Mouse (Mus musculus) CD4-positive naive resting alpha-beta T cell, adult 57 days (primary cell): ENCODE measurements around the gene Fut4. TPM values are rescaled to one million over a fixed set of nuclear protein-coding genes. Genes with fewer than 3 reads are reported as not detected.

Experiments used
- total RNA-seq: library from RNA; stranded (reverse); gene quantifications from one replicate; pipeline ENCODE4 v1.2.4, GENCODE M21; 2023

Gene Fut4
- total RNA-seq: 0.18 TPM

DNA sequence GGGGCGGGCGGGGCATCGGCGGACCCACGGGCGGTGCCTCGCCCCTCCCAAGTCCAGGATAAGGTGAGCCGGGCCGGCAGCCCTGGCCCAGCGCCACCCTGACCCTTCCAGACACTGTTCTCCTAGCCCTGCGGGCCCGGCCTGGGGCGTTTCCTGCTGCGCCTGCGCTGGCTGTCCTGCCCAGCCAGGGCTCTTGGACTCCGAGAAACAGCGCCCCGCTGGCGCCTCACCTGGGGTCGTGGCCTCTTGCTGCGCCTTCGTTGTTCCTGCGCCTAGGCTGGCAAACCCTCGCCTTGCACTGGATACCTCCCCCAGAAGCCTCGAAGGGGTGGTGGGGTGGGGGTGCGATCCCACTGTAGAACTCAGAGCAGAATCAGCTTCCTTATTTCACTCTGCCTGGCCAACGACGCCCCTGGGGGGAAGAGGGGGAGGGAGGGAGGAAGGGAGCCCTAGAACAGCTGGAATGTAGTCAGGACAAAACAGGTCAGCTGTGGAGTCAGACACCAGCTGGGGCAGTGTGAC lies at the start of gene Fut4:
Gene Fut4 (minus strand): TSS at position 393 of the 522 bp plus-strand sequence.

DNA sequence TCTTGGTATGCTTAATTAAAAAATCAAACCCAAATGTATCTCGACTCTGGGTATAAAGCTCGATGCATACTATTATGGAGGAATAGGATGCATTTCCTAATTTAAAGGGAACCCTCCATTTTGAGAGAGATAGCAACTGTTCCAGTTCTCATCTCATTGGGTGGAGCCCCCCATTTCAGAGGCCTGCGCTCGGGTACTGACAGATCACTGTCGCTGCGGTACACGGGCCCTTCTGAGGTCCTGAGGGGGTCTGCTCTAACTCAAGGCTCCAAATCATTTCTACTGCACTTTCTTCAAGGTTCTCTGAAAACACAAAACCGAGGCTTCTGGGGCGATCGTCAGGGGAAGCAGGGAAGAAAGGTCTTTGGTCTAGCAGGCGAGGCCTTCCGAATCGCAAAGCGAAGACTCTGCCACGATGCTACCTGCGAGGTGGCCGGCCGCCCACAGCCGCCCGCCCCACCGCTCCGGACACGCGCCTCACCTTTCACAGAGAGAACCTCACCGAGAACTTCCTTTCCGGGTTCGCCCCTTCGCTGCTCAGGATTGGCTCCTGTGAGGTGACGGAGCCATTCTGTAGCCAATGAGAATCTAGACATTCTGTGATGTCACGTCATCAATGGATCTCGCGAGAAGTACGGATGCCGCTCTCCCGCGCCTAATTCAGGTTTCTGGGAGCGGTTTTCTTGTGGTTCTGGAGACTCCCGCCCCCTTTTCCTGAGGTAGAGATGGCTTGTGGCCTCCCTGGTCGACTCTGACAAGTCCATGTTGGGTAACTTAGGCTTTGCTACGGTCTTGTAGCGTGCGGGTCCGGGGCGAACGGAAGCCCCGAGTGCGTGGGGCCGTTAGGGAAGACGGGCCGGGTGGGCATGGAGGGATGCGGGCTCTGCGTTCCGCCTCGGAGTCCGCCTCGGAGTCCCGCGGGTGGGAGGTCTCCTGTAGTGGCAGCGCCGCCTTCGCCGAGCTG lies 32.1 kb upstream of the Fut4 start, which contains the start of the genes Mre11a and Ankrd49:
Gene Mre11a (plus strand): TSS at position 616 of the 964 bp plus-strand sequence.
Gene Ankrd49 (minus strand): TSS at position 818 of the 964 bp plus-strand sequence.

DNA sequence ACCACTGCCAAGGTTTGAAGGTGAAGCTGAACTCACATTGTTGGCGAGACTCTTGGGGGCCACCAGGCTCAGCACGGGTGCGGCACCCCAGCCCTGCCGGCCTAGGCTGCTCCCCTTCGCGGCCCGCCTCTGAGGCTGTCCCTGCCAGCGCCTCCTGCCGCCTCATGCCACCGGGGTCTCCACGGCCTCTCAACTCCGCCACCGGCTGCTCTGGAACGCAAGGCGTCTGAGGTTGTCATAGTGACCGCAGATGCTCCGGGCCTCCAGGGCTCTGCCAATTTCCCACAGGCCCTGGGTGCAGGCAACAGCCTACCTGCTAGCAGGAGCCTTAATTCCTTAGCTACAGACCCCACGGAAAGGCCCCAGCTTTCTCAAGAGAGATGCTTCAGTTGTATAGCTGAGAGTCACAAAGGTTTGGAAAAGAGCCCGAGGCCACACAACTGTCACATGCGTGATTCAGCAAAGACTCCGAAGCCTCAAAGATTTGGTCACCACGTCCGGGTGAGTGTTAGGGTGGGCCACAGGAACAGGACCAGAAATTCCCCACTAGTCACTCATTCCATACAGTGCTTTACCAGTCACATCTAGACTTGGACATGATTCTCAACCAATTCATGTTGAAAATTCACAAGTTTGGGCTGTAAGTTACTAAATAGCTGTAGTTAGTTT lies 18.7 kb upstream of the Fut4 start, which contains the start of gene 1700012B09Rik:
Gene 1700012B09Rik (minus strand): TSS at position 228 of the 669 bp plus-strand sequence.

DNA sequence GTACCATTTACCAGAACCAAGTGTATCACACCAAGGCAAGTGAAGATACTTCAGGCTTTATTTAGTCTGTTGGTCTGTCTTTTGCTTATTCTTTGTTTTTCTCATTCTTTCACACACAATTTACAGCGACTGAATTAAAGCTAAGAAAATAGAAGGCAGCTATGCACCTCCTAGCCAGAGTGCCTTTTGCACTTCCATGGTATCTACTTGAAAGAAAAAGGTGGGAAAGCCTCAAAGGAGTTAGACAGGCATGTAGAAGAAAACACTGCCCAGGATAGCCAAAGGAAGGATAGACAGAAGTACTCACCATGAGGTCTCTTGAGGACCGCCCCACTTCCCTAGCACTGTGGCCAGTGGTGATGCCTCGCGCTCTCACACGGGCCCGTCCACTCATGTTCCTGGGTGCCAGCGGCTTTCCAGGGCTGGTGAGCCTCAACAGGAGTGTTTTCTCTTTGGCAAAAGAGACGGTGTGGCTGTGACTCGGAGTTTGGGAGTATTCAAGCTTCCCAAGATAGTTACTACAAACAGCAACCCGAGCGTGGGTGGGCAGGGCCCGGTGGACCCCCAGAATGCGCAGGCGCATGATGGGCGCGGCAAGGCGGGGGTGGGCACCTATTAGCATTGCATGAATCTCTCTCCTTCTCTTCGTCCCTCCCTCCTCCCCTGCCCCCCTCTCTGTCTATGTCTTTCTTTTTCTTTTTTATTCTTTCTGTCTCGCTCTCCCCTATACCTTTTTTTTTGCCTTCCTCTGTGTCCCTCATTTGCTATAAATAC lies 11.9 kb downstream of the Fut4 start, which contains the start of gene Piwil4:
Gene Piwil4 (minus strand): TSS at position 583 of the 774 bp plus-strand sequence.

Other genes with a start within 250 kb of the Fut4 start
- gene Amotl1, start 107.3 kb downstream of the Fut4 start, total RNA-seq: 0.44 TPM
- not detected for gene Piwil4, start 11.7 kb downstream of the Fut4 start, total RNA-seq
- gene 1700012B09Rik, start 18.6 kb upstream of the Fut4 start, total RNA-seq: not detected
- 41.5 TPM for gene Mre11a, start 32.3 kb upstream of the Fut4 start, total RNA-seq
- 24.3 TPM for gene Ankrd49, start 32.5 kb upstream of the Fut4 start, total RNA-seq
- 3.7 TPM for gene Gpr83, start 107.8 kb upstream of the Fut4 start, total RNA-seq
- 33.7 TPM for gene Izumo1r, start 151.6 kb upstream of the Fut4 start, total RNA-seq